Mouse (Mus musculus) B cell, adult 2 months (primary cell): ENCODE measurements at regions not wholly inside any gene's neighbourhood (a gene's known extent, or its start where the extent isn't known, plus 50 kb on each side); places are given as distances from the start of the nearest gene placed in this dataset.
"Not testable (repeated sequence)": the region's sequence is repeated elsewhere in the genome, so short reads cannot be mapped to it uniquely, and the experiment has no call there.

ENCODE experiments used
- DNase-seq, 2 experiments: peaks; one replicate each; pipeline ENCODE4 v3.0.0; 2022

- DNase-seq, result not testable (repeated sequence)
Observed at GRCm38 (mm10) chr1:157622156-157622555, 115.6 kb downstream of the Sec16b start.

- DNase-seq, result no peak
Observed at GRCm38 (mm10) chr1:157632586-157632985, 126.1 kb downstream of the Sec16b start.

DNA sequence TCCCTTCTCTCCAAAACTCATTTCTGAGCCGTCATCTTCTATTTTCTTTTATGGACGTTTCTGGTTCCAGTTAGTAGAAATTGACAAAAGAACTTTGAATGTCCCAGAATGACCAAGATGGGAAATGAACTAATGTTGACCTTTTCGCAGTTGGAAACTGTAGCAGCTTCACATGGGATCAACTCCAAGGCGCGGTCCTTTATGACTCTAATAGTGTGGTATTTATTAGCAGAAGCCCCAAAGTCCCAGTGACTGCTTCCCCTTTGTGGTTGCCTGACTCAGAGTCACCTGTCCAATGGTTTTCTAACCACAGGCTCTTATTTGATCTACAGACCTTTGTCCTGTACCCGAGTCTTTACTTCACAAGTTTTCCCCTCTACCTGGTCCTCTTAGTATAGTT lies 126.9 kb downstream of the Sec16b start:
- DNase-seq, result no peak

DNA sequence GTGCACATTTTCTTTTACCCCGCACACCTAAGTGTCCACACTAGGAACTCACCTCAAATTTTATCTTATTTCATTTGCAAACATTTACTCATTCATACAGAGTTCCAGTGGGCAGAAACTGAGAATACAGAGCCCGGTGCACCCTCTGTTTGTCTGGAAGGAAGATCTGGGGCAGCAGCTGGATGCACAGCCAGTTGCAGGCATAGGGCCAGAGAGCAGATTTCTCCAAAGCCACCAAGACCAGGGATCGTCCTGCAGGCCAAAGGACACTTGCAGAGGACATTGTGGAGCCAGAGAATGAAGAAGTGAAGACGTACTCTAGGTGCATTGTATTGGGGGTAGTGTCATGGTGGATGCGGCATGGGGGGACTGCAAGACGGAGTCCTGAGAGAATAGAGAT lies 129.2 kb downstream of the Sec16b start:
- no peak for DNase-seq

DNA sequence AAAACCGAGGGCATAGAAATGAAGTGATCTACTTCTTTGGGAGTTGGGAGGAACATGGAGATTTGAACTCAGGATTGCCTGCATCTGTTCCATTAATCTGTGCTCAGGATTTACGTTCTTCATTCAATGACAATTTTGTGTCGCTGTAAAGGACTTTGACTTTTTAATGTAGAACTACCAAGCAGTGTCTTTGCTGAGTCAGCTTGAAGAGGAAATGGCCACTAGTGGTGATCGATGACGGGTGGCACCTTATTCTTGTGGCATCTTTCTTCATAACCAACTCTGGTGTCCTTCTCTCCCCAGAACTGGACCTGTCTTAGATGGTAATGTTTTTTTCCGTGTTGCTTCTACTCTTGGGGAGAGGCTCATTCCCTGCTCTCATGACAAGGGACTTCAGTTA lies 137.0 kb downstream of the Sec16b start:
- no peak for DNase-seq

DNA sequence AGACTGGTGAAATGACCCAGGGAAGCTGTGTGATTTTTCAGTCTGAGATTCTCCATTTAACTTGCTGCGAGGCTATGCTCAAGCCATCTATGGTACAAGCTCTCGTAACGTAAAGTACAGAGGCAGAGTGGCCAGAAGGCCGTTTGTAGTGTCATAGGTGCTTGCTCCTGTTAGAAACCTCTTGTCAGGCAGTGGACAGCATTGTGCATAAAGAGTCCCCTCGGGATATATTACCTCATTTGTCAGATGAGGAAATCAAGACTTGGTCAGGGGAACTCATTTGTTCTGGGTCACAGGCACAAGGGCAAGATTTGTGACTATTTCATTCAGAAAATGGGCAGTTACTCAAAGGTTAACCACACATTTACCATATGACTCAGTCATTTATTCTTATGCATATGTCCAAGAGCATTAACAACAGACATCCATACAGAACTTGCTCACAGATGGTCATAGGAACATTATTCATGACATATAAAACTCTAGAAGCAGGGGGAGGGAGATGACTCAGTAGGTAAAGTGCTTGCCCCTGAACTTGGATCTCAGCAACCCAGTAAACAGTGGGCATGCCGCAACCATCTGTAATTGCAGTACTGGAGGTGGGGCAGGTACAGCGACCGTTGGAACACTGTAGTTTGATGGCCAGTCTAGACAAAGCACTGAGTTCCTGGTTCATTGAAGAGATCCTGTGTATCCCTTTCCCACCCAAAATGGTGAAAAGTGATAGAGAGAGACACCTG lies 139.3 kb downstream of the Sec16b start:
- DNase-seq, result no peak

- DNase-seq, result no peak
Observed at GRCm38 (mm10) chr1:157655446-157655845, 148.9 kb downstream of the Sec16b start.

DNA sequence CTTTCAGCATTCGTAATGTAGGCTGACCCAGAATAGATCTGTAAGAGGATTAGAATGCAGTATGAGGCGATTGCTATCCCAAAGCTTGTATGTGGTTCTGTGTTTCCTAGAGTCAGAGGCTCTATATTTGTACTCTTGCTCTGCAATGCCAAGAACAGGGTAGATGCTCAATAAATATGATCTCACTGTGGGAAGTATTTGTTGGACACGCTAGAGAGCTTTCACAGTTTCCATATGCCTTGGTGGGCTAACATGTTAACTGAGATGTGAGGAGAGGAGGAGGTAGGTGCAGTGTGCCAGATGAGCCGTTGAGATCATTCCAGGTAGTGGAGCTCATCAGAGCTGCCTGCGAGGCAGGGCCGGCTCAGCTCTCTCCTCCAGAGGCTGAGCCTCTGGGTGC lies 163.1 kb downstream of the Sec16b start:
- no peak for DNase-seq

GRCm38 (mm10) chr1:157684356-157684755 lies 177.8 kb downstream of the Sec16b start:
- DNase-seq, result no peak

GRCm38 (mm10) chr1:157695198-157695597 lies 188.7 kb downstream of the Sec16b start:
- DNase-seq, result no peak

- DNase-seq, result no peak
Observed at GRCm38 (mm10) chr1:157703639-157704038, 197.1 kb downstream of the Sec16b start.

DNA sequence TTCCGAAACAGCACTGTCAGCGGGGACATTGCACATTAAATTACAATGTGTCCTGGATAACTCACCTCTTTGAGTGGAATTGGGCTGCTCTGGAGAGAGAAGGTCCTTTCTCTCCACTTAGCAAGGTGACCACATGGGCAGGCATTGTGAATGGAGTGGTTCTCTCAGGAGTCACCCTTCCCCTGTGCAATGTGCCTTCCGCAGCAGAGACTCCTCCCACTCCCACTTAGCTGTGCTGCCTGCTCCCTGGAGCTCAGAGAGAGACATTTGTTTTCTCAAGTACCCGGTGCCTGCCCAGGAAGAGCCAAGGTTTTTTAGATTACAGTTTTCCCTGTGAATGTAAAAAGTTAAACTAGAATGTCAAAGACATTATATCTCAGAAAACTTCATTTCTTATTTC lies 198.8 kb downstream of the Sec16b start:
- DNase-seq, result no peak

- DNase-seq, result no peak
Observed at GRCm38 (mm10) chr1:157707256-157707655, 200.7 kb downstream of the Sec16b start.

GRCm38 (mm10) chr1:157709117-157709516 lies 202.6 kb downstream of the Sec16b start:
- no peak for DNase-seq

- DNase-seq, result no peak
Observed at GRCm38 (mm10) chr1:157710870-157711269, 204.3 kb downstream of the Sec16b start.

DNA sequence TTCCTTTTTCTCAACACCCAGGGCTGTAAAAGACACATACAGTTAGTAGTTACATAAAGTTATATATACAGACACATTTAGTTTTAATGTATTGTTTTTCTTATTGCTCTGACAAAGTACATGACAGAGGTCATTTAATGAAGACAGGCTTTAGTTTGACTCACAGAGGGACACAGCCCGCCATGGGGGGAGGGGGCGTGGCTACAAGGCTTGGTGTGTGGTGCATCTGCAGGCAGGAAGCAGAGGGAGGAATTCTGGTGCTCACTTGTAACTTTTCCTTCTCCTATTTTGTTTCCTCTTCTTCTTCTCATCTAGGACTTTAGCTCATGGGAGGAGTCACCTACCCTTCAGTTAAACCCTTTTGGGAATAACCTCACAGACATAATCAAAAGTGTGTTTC lies 206.0 kb downstream of the Sec16b start:
- no peak for DNase-seq

DNA sequence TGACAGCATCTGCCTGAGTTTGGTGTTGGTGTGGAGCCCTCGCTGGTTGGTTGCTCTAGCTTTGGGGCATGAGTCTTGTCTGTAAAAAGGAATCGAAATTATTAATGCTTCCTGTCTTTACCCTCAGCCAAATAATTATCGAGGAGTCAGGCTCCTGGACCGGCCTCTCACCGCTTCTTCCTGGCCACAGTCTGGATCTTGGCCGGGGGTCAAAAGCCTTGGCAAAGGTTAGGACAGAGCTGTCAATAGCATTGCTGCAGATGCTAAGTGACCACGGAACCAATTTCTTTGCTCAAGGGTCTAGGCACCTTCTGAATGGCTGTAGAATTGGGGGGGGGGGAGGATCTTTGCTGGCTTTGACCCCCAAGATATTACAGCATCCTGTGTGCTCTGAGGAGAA lies 207.3 kb downstream of the Sec16b start:
- no peak for DNase-seq

GRCm38 (mm10) chr1:157715632-157716031 lies 209.1 kb downstream of the Sec16b start:
- DNase-seq, result no peak

- no peak for DNase-seq
Observed at GRCm38 (mm10) chr1:157717131-157717530, 210.6 kb downstream of the Sec16b start.

- no peak for DNase-seq
Observed at GRCm38 (mm10) chr1:157721946-157722345, 215.4 kb downstream of the Sec16b start.

GRCm38 (mm10) chr1:157731124-157731523 lies 224.6 kb downstream of the Sec16b start:
- no peak for DNase-seq

DNA sequence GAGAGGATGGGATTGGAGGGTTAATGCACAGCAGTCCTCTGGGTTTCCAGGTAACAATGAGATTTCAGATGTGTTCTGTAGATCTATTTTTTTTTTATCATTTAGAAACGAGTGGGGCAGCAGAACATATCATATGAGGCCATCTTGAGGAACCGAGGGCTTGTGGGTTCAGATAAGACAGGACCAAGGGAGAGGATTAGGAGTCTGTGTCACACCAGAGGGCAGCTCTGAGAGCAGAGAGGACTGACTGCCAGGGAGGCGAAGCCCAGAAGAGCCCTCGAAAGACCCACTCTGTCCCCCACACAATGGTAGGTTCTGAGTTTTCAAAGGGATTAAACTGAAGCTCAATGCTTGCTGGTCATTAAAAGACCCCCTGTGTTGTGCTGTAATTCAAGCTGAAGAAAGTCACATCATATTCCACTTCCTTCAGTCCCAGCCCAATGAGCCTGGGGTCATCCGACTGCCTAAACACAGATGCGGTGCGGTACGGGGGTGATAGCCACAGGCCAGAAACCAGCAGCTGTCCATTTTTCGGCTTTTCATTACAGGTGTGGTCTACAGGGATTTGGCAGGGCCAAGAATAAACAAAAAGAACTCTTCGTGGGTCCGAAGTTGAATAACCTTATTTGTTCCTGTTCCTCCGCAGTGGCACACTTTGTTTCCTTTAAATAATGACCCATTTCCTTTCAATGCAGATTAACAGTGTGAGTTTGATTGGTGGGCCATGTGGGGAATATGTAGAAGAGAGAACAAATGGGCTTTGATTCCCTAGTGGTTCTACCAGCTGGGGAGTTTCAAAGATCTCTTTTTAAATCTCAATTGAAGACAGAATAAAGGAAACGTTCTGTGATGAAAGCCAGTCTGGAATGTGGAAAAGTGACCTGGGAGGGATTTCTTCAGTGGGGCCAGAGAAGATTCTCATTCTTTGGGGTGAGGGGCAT lies 234.5 kb downstream of the Sec16b start:
- no peak for DNase-seq

GRCm38 (mm10) chr1:157745611-157746010 lies 239.1 kb downstream of the Sec16b start:
- no peak for DNase-seq

DNA sequence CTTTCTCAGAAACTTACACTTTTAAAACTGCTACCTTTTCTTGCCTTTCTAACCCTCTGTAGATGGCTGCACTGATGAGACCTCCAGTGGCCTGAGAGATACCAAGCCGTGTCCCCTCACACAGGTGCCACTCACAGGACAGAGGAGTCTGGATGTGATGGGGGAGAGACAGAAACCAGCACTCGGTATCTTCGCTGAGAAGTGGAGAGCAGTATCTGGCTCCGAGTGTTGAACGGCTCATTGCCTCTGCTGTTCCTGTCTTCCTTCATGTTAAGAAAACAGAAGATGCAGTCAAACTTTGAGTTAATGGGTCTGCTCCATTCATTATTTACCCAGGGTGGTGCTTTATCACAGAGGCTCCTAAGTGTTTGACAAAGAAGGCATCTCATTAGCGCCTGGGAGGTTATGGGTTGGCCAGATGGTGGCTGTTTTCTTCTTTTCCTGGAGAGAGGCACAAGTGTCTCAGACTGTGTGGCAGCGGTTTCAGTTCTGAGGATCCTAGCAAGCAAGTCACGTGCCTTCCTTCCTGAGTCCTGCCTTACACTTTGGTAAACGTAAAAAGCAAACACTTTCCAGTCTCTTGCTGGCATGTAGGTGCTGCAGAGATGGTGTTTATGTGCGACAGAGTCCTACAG lies 248.6 kb downstream of the Sec16b start:
- no peak for DNase-seq
